Mouse (Mus musculus): ENCODE results near the gene Tecpr1. TPM values are rescaled to one million over a fixed set of nuclear protein-coding genes. Genes with fewer than 3 reads are reported as not detected.
A peak's percentile ranks its signal among the peaks of the same experiment; 100 is the strongest.

The Tecpr1 gene
- polyA plus RNA-seq, 1 experiment = 71.1 TPM

GRCm38 (mm10) chr5:144191026-144191425 is 32.4 kb downstream of the Tecpr1 start:
- DNase-seq (ENCODE audit: low read depth in 1 of 2, low spot score in 2 of 2) = no peak
- WGBS = 93% methylated on average over 23 of the region's 23 CpGs
- Histone ChIP-seq H3K36me3 (ENCODE audit: control insufficient read depth, insufficient read depth, low read length) (peaks cover 1% of the 10 kb centered on the region; the same call in 1 of the 2 replicates), H3K4me3 (ENCODE audit: extremely low read depth, insufficient read depth, insufficient read length) (no peak overlapping the region), H3K27ac (ENCODE audit: insufficient read depth, low read length) (no peak overlapping the region), H3K4me1 (ENCODE audit: control insufficient read depth, insufficient read depth, insufficient read length) (peaks cover 11% of the 10 kb centered on the region), H3K27me3 (ENCODE audit: control insufficient read depth, insufficient read depth, low read length) (no peaks in the 10 kb centered on the region)
- TF ChIP-seq POLR2A (IDR thresholded peaks at IDR 0.05; ENCODE audit: low read depth, low read length) (no peak), CTCF (IDR thresholded peaks at IDR 0.05; ENCODE audit: extremely low read depth, insufficient read depth, insufficient read length, insufficient replicate concordance) (no peak)

GRCm38 (mm10) chr5:144189950-144190583 is 33.3 kb downstream of the Tecpr1 start, which contains the start of gene Bhlha15:
Gene Bhlha15 (plus strand): TSS chr5:144190286.
- Histone ChIP-seq H3K27ac (ENCODE audit: insufficient read depth, low read length) (no peak within 1 kb of the TSS), H3K36me3 (ENCODE audit: control insufficient read depth, insufficient read depth, low read length) (peaks cover 6% of the 10 kb centered on the region), H3K4me1 (ENCODE audit: control insufficient read depth, insufficient read depth, insufficient read length) (peaks cover 11% of the 10 kb centered on the region), H3K4me3 (ENCODE audit: extremely low read depth, insufficient read depth, insufficient read length) (peak within 1 kb of the TSS; percentile 15; the same call in 1 of the 2 replicates), H3K27me3 (ENCODE audit: control insufficient read depth, insufficient read depth, low read length) (no peaks in the 10 kb centered on the region)
- DNase-seq (ENCODE audit: low read depth in 1 of 2, low spot score in 2 of 2) = peak in 1 of 2 experiments; percentile 73
- WGBS = 4% methylated on average over 24 of the region's 26 CpGs
- TF ChIP-seq POLR2A (IDR thresholded peaks at IDR 0.05; ENCODE audit: low read depth, low read length) = no peak
- no peak for TF ChIP-seq CTCF (IDR thresholded peaks at IDR 0.05; ENCODE audit: extremely low read depth, insufficient read depth, insufficient read length, insufficient replicate concordance)

GRCm38 (mm10) chr5:144189327-144189726 is 34.1 kb downstream of the Tecpr1 start:
- H3K4me1 ChIP-seq (ENCODE audit: control insufficient read depth, insufficient read depth, insufficient read length) = peaks cover 18% of the 10 kb centered on the region
- no peak overlapping the region for H3K4me3 ChIP-seq (ENCODE audit: extremely low read depth, insufficient read depth, insufficient read length)
- TF ChIP-seq CTCF (IDR thresholded peaks at IDR 0.05; ENCODE audit: extremely low read depth, insufficient read depth, insufficient read length, insufficient replicate concordance) = no peak
- no peak for TF ChIP-seq POLR2A (IDR thresholded peaks at IDR 0.05; ENCODE audit: low read depth, low read length)
- 57% methylated on average over 7 of the region's 7 CpGs for WGBS
- H3K27ac ChIP-seq (ENCODE audit: insufficient read depth, low read length) = no peak overlapping the region
- H3K36me3 ChIP-seq (ENCODE audit: control insufficient read depth, insufficient read depth, low read length) = peaks cover 9% of the 10 kb centered on the region
- DNase-seq (ENCODE audit: low read depth in 1 of 2, low spot score in 2 of 2) = no peak
- no peaks in the 10 kb centered on the region for H3K27me3 ChIP-seq (ENCODE audit: control insufficient read depth, insufficient read depth, low read length)

DNA sequence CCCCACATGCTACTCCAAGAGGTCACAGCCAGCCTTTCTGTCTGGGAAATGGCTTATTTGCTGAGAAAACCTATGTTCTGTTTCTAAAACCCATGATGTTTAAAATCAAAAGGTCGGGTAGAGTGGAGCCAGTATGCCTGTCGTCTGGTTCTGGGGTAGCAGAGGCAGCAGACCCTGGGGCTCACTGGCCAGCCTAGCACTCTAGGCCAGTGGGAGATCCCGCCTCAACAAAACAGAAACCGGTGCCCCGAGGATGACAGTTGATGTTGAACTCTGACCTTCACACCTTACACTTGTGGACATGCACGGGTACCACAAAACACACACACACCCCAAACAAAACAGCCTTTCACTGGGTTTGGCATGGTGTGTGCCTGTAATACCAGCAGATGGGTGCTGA is 35.0 kb downstream of the Tecpr1 start:
- Histone ChIP-seq H3K36me3 (ENCODE audit: control insufficient read depth, insufficient read depth, low read length) (peaks cover 9% of the 10 kb centered on the region), H3K27ac (ENCODE audit: insufficient read depth, low read length) (no peak overlapping the region), H3K27me3 (ENCODE audit: control insufficient read depth, insufficient read depth, low read length) (no peaks in the 10 kb centered on the region), H3K4me1 (ENCODE audit: control insufficient read depth, insufficient read depth, insufficient read length) (peaks cover 24% of the 10 kb centered on the region), H3K4me3 (ENCODE audit: extremely low read depth, insufficient read depth, insufficient read length) (no peak overlapping the region)
- no peak for DNase-seq (ENCODE audit: low read depth in 1 of 2, low spot score in 2 of 2)
- WGBS = 90% methylated on average over 6 of the region's 6 CpGs
- no peak for TF ChIP-seq POLR2A (IDR thresholded peaks at IDR 0.05; ENCODE audit: low read depth, low read length)
- TF ChIP-seq CTCF (IDR thresholded peaks at IDR 0.05; ENCODE audit: extremely low read depth, insufficient read depth, insufficient read length, insufficient replicate concordance) = no peak

- DNase-seq (ENCODE audit: low read depth in 1 of 2, low spot score in 2 of 2) = peak in 1 of 2 experiments; percentile 29
- TF ChIP-seq POLR2A (IDR thresholded peaks at IDR 0.05; ENCODE audit: low read depth, low read length) (no peak), CTCF (IDR thresholded peaks at IDR 0.05; ENCODE audit: extremely low read depth, insufficient read depth, insufficient read length, insufficient replicate concordance) (no peak)
- Histone ChIP-seq H3K36me3 (ENCODE audit: control insufficient read depth, insufficient read depth, low read length) (peaks cover 9% of the 10 kb centered on the region), H3K27me3 (ENCODE audit: control insufficient read depth, insufficient read depth, low read length) (no peaks in the 10 kb centered on the region), H3K4me3 (ENCODE audit: extremely low read depth, insufficient read depth, insufficient read length) (no peak overlapping the region), H3K27ac (ENCODE audit: insufficient read depth, low read length) (peak overlapping the region; percentile 17), H3K4me1 (ENCODE audit: control insufficient read depth, insufficient read depth, insufficient read length) (peaks cover 21% of the 10 kb centered on the region)
- WGBS = 48% methylated on average over 21 of the region's 21 CpGs
These were observed 38.9 kb downstream of the Tecpr1 start for GRCm38 (mm10) chr5:144184350-144185045.

GRCm38 (mm10) chr5:144183647-144184335 is 39.6 kb downstream of the Tecpr1 start:
- DNase-seq (ENCODE audit: low read depth in 1 of 2, low spot score in 2 of 2) = peak in 1 of 2 experiments; percentile 75
- TF ChIP-seq CTCF (IDR thresholded peaks at IDR 0.05; ENCODE audit: extremely low read depth, insufficient read depth, insufficient read length, insufficient replicate concordance) (no peak), POLR2A (IDR thresholded peaks at IDR 0.05; ENCODE audit: low read depth, low read length) (no peak)
- Histone ChIP-seq H3K4me3 (ENCODE audit: extremely low read depth, insufficient read depth, insufficient read length) (no peak overlapping the region), H3K36me3 (ENCODE audit: control insufficient read depth, insufficient read depth, low read length) (peaks cover 9% of the 10 kb centered on the region), H3K27ac (ENCODE audit: insufficient read depth, low read length) (peak overlapping the region; percentile 70), H3K27me3 (ENCODE audit: control insufficient read depth, insufficient read depth, low read length) (no peaks in the 10 kb centered on the region), H3K4me1 (ENCODE audit: control insufficient read depth, insufficient read depth, insufficient read length) (peaks cover 21% of the 10 kb centered on the region)
- WGBS = 24% methylated on average over 7 of the region's 7 CpGs
